Mouse (Mus musculus): ENCODE data around the gene Atf7.

DNA sequence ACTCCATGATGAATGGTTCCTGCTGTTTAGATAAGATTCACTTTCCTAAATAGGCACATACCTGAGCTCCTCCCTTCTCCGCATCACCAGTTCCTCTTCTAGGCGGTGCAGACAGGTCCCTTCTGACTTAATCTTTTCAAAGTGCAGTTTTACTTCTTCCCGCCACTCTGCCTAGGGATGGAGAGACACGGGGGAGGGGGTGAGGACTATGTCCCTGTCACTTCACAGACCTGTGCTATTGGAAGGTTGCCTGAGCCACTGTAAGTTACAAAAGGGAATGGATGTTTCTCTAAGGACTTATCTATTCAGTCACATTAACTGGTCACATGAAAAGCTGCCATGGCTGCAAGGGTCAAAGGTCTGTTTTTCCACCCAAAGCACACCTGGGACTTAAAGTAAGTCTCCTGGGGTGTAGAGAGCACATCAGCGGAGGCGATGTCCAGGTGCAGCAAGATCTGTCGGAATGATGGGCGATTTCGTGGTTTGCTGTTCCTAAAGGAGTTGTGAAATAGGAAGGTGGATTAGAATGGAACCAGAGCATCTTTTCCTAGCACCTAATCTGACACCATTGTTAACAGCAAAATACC, 122.9 kb downstream of the Atf7 start:
- no peak for TF ChIP-seq ETS1 (conservative IDR thresholded peaks at IDR 0.05; ENCODE audit: low read depth, low read length)
- no peak for TF ChIP-seq CTCF (conservative IDR thresholded peaks at IDR 0.05 in 1 of 2, IDR thresholded peaks at IDR 0.05 in 1 of 2; ENCODE audit: low read depth in 2 of 2, low read length in 2 of 2)
- TF ChIP-seq POLR2A (IDR thresholded peaks at IDR 0.05; ENCODE audit: low read depth, low read length), result no peak
- TF ChIP-seq KAT2A (IDR thresholded peaks at IDR 0.05; ENCODE audit: insufficient replicate concordance, low read length), result no peak
- TF ChIP-seq NRF1 (IDR thresholded peaks at IDR 0.05; ENCODE audit: low read depth, low read length), result no peak
- no peak for TF ChIP-seq TBP (conservative IDR thresholded peaks at IDR 0.05; ENCODE audit: low read depth, low read length)
- no peak for TF ChIP-seq USF1 (IDR thresholded peaks at IDR 0.05; ENCODE audit: low read depth, low read length)
- no peak for TF ChIP-seq ZNF384 (IDR thresholded peaks at IDR 0.05; ENCODE audit: low read depth, low read length)
- TF ChIP-seq SIN3A (IDR thresholded peaks at IDR 0.05; ENCODE audit: low read length), result no peak
- TF ChIP-seq HCFC1 (IDR thresholded peaks at IDR 0.05; ENCODE audit: low read depth, low read length), result no peak

Measured in CH12.LX (cell line).